Mouse (Mus musculus) erythroblast, adult 5-6 weeks (primary cell): Measurements from ENCODE around the gene Vmn1r207-ps. TPM values are rescaled to one million over a fixed set of nuclear protein-coding genes. Genes with fewer than 3 reads are reported as not detected.
"Not testable (repeated sequence)": the region's sequence is repeated elsewhere in the genome, so short reads cannot be mapped to it uniquely, and the experiment has no call there.

Experiments
- ATAC-seq: replicated peaks from 2 replicates; pipeline ENCODE4 v1.8.0; 2016; ENCODE audit warnings: moderate number of reproducible peaks, mild to moderate bottlenecking, moderate TSS enrichment, inconsistent platforms; ENCODE audit not compliant: poor library complexity, low FRiP score, severe bottlenecking
- total RNA-seq, 2 experiments: library from RNA; stranded (forward) in 1 of 2; stranded (reverse) in 1 of 2; fragments of 150-400 nt in 1 of 2; fragments of 200-764, 138-1000 nt in 1 of 2; gene quantifications; 2 replicates each; pipeline versions ENCODE4 v1.2.3 to v1.2.4; 2015 to 2017; ENCODE audit warnings: low replicate concordance in 2 of 2

Vmn1r207-ps gene
- total RNA-seq (2015; ENCODE audit: low replicate concordance) = not detected in 2 replicates
- not detected in 2 replicates for total RNA-seq (2017; ENCODE audit: low replicate concordance)

DNA sequence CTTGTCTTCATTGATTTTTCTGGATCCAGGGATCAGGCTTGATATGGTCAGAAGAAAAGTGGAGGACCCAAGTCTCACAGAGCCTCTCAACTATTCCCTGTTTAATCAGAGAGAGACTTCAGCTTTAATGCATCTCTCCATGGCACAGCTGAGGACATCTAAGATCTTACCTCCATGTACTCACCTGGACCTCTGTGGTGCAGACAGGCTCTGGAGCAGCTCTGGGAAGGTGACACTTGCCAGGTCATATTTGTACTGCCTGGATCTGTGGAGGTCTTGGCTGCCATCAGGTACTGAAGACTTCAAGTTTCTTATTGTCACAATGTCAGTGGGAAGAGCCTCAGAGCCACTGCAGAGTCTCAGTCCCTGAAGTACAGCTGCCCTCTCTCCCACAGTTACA, at the start of gene Vmn1r207-ps:
TSS of gene Vmn1r207-ps (minus strand) at position 101 of the 400 bp plus-strand sequence.
- not testable (repeated sequence) for ATAC-seq

DNA sequence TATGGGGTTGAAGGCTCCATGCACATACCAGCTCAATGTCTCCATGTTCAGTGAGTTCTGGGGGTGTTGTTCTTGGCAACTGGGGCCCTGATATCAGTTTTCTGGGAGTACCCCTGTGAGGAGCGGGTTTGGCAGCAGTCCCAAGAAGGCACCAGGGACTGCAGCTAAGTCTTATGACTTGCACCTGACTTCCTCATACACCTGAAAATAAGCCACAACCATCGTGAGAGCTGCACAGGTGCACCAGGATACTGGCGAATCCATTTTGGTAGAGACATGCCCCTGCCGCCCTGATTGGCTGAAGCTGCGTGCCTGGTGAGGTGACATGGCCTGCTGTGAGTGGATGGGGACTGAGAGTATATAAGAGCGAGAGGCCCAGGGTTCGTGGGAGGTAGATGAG, 47.9 kb upstream of the Vmn1r207-ps start, which contains the start of gene Vmn1r208:
TSS of gene Vmn1r208 (minus strand) at position 101 of the 400 bp plus-strand sequence.
- ATAC-seq = not testable (repeated sequence)

- not testable (repeated sequence) for ATAC-seq
These were observed 42.2 kb upstream of the Vmn1r207-ps start for GRCm38 (mm10) chr13:22771592-22771991.

GRCm38 (mm10) chr13:22747524-22747923, 18.1 kb upstream of the Vmn1r207-ps start:
- ATAC-seq = no peak

DNA sequence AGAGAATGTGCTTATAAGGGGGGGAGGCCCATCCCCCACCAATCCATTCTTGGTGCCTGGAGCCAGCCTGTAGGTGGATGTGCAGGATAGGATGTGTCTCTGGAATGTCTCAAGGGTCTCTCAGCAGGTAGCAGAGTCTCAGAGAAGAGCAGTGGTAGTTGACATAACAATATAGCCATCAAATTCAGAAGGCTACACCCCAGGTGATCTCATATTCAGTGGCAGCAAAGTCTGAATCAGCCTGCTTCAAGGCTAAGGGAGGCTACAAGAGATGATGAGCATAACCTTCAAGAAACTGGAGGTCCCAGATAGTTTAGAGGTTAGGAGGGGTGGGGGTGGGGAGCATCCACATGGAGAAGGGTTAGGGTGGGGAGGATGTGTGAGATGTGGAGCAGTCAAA, 22.5 kb downstream of the Vmn1r207-ps start:
- not testable (repeated sequence) for ATAC-seq

DNA sequence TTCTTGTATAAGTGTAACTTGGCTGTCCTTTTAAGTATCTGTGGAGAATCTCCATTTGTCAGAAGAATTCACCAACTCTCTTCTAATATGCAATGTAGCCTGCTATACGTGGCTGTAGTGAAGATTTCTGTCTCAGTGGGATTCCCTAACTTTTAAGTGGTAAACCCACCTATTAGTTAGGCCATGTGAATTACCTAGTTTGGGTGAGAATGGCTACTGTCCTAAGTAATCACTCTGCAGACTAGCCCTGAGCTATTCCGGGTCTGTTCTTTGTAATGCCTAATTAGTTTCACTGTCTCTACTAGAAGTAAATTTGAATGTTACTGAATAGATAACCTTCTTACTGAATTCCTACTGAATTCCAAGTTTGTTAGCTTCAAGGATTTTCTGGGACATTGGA, 26.5 kb downstream of the Vmn1r207-ps start:
- not testable (repeated sequence) for ATAC-seq

Other genes starting within 250 kb of the Vmn1r207-ps start
- not detected in 2 replicates for gene Vmn1r202, start 224.2 kb downstream of the Vmn1r207-ps start, total RNA-seq (2015; ENCODE audit: low replicate concordance)
- not detected in 2 replicates for gene Vmn1r202, start 224.2 kb downstream of the Vmn1r207-ps start, total RNA-seq (2017; ENCODE audit: low replicate concordance)
- not detected in 2 replicates for gene Vmn1r203, start 211.5 kb downstream of the Vmn1r207-ps start, total RNA-seq (2015; ENCODE audit: low replicate concordance)
- gene Vmn1r203, start 211.5 kb downstream of the Vmn1r207-ps start, total RNA-seq (2017; ENCODE audit: low replicate concordance) = 0.14 TPM in 1 of 2 replicates, not detected in the other
- not detected in 2 replicates for gene Vmn1r204, start 176.4 kb downstream of the Vmn1r207-ps start, total RNA-seq (2015; ENCODE audit: low replicate concordance)
- gene Vmn1r204, start 176.4 kb downstream of the Vmn1r207-ps start, total RNA-seq (2017; ENCODE audit: low replicate concordance) = not detected in 2 replicates
- not detected in 2 replicates for gene Vmn1r205, start 136.6 kb downstream of the Vmn1r207-ps start, total RNA-seq (2015; ENCODE audit: low replicate concordance)
- not detected in 2 replicates for gene Vmn1r205, start 136.6 kb downstream of the Vmn1r207-ps start, total RNA-seq (2017; ENCODE audit: low replicate concordance)
- not detected in 2 replicates for gene Vmn1r206, start 105.4 kb downstream of the Vmn1r207-ps start, total RNA-seq (2015; ENCODE audit: low replicate concordance)
- gene Vmn1r206, start 105.4 kb downstream of the Vmn1r207-ps start, total RNA-seq (2017; ENCODE audit: low replicate concordance) = not detected in 2 replicates
- not detected in 2 replicates for gene Vmn1r208, start 47.8 kb upstream of the Vmn1r207-ps start, total RNA-seq (2015; ENCODE audit: low replicate concordance)
- not detected in 2 replicates for gene Vmn1r208, start 47.8 kb upstream of the Vmn1r207-ps start, total RNA-seq (2017; ENCODE audit: low replicate concordance)
- not detected in 2 replicates for gene Vmn1r209, start 80.1 kb upstream of the Vmn1r207-ps start, total RNA-seq (2015; ENCODE audit: low replicate concordance)
- gene Vmn1r209, start 80.1 kb upstream of the Vmn1r207-ps start, total RNA-seq (2017; ENCODE audit: low replicate concordance) = not detected in 2 replicates
- not detected in 2 replicates for gene Vmn1r210, start 101.7 kb upstream of the Vmn1r207-ps start, total RNA-seq (2015; ENCODE audit: low replicate concordance)
- not detected in 2 replicates for gene Vmn1r210, start 101.7 kb upstream of the Vmn1r207-ps start, total RNA-seq (2017; ENCODE audit: low replicate concordance)
- not detected in 2 replicates for gene Vmn1r211, start 127.9 kb upstream of the Vmn1r207-ps start, total RNA-seq (2015; ENCODE audit: low replicate concordance)
- not detected in 2 replicates for gene Vmn1r211, start 127.9 kb upstream of the Vmn1r207-ps start, total RNA-seq (2017; ENCODE audit: low replicate concordance)
- gene Vmn1r212, start 154.6 kb upstream of the Vmn1r207-ps start, total RNA-seq (2015; ENCODE audit: low replicate concordance) = not detected in 2 replicates
- not detected in 2 replicates for gene Vmn1r212, start 154.6 kb upstream of the Vmn1r207-ps start, total RNA-seq (2017; ENCODE audit: low replicate concordance)